Mouse (Mus musculus): ENCODE results near the gene Mcm10. TPM values are rescaled to one million over a fixed set of nuclear protein-coding genes. Genes with fewer than 3 reads are reported as not detected.
A peak's percentile ranks its signal among the peaks of the same experiment; 100 is the strongest.

Mcm10 gene
- polyA plus RNA-seq, 1 experiment from 2014 or later = 17.4 TPM

DNA sequence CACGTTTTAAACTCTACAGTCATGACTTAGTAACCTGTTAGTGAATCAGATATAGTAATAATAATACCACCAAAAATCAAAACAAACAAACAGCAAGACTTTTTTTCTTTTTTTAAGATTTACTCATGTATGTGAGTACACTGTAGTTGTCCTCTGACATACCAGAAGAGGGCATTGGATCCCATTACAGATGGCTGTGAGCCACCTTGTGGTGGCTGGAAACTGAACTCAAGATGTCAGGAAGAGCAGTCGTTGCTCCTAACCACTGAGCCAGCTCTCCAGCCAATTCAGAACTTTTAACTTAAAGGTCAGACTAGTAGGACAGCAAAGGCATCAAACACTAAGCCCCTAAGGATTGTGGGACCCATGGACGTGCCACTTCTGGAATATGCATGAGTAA is 13.7 kb downstream of the Mcm10 start:
- Histone ChIP-seq H3K4me3 (no peak overlapping the region), H3K27me3 (no peaks in the 10 kb centered on the region), H3K9me3 (no peaks in the 10 kb centered on the region), H3K27ac (no peak overlapping the region), H3K4me2 (no peak overlapping the region), H3K36me3 (peaks cover 57% of the 10 kb centered on the region), H3K9ac (no peak overlapping the region), H3K4me1 (no peaks in the 10 kb centered on the region)
- no peak for ATAC-seq (ENCODE audit: insufficient number of reproducible peaks, low FRiP score, low TSS enrichment, low read depth)
- WGBS = 76% methylated on average over 3 of the region's 3 CpGs

DNA sequence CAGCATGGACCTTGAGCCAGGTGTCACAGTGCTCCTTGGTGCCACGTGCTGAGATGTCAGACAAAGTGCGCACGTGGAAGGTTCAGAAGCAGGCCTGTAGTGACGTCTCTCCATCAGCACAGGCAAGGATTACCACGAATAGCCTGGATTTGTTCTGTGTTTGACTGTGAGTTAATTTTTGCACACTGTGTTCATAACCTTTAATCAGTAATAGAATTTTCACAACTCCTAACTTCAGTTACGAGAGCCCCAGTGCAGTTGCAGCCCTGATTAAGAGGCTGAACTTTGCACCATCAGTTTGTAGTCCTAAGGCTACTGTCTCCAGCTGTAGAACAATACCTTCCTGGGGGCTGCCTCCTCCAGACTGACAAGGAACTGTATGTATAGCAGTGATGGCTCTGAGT is 16.2 kb downstream of the Mcm10 start:
- Histone ChIP-seq H3K4me2 (no peak overlapping the region), H3K9ac (no peak overlapping the region), H3K27ac (no peak overlapping the region), H3K4me3 (no peak overlapping the region), H3K9me3 (no peaks in the 10 kb centered on the region), H3K4me1 (no peaks in the 10 kb centered on the region), H3K27me3 (no peaks in the 10 kb centered on the region), H3K36me3 (peaks cover 62% of the 10 kb centered on the region)
- WGBS = 89% methylated on average over 6 of the region's 6 CpGs
- no peak for ATAC-seq (ENCODE audit: insufficient number of reproducible peaks, low FRiP score, low TSS enrichment, low read depth)

DNA sequence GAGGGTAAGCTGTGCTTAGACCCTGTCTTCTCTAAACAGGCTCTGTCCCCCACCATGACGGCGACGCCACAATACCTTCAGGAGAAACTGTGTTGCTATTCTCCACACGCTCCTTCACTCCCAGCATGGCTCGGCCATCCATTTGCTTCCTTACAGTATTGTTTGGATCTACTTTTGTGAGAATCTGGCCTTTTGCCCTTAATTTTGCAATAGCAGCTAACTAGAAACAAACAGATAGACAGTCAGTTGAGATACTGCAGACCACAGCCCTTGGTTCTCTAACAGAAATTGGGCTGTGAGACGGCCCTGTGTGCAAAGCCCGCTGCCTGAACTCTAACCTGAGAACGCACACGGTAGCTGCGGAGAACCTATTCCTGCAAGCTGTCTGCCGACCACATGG is 16.9 kb downstream of the Mcm10 start:
- peaks cover 62% of the 10 kb centered on the region for H3K36me3 ChIP-seq
- no peak overlapping the region for H3K27ac ChIP-seq
- no peaks in the 10 kb centered on the region for H3K4me1 ChIP-seq
- no peak overlapping the region for H3K4me3 ChIP-seq
- no peak overlapping the region for H3K4me2 ChIP-seq
- ATAC-seq (ENCODE audit: insufficient number of reproducible peaks, low FRiP score, low TSS enrichment, low read depth) = no peak
- no peaks in the 10 kb centered on the region for H3K27me3 ChIP-seq
- 92% methylated on average over 11 of the region's 11 CpGs for WGBS
- H3K9ac ChIP-seq = no peak overlapping the region
- no peaks in the 10 kb centered on the region for H3K9me3 ChIP-seq

DNA sequence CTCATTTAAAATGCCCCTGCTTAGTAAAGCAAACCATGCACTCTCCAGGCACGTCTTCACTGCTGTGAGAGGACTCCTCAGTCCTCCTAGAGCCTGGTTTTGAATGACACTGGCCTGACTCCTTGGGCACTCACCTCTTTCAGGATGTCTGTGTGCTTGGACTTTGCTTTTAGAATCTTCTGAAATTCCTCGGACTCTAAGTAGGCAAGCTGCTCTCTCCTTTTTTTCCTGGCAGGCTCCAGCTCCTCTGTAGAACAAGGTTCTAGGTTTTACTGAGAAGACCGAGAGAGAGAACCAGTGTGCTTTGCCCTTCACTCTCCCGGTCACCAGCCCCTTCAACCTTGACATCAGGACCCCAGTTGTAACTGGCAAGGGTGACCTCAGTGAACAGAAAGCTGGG is 18.2 kb downstream of the Mcm10 start:
- WGBS = 91% methylated on average over 4 of the region's 4 CpGs
- Histone ChIP-seq H3K9ac (no peak overlapping the region), H3K4me2 (no peak overlapping the region), H3K27me3 (no peaks in the 10 kb centered on the region), H3K36me3 (peaks cover 56% of the 10 kb centered on the region), H3K4me3 (no peak overlapping the region), H3K27ac (no peak overlapping the region), H3K4me1 (no peaks in the 10 kb centered on the region), H3K9me3 (no peaks in the 10 kb centered on the region)
- no peak for ATAC-seq (ENCODE audit: insufficient number of reproducible peaks, low FRiP score, low TSS enrichment, low read depth)

DNA sequence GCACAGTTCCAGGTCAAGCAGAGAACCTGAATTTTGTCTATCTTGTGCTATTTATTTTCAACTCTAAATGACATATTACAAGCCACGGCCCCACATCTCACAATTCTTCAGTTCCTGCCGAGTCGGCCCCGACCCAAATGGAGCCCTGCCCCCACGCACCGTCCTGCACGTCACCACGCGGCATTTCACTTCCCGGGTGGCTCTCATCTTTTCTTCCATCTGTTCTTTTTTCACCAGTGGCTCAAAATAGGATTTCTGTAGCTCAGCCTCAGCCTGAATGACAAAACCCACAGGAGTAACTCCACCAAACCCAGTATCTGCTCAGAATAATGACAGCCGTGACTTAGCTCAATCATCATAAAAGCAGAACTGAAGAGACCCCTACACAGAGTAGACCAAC is 19.0 kb downstream of the Mcm10 start:
- ATAC-seq (ENCODE audit: insufficient number of reproducible peaks, low FRiP score, low TSS enrichment, low read depth) = no peak
- 91% methylated on average over 11 of the region's 11 CpGs for WGBS
- H3K4me2 ChIP-seq = no peak overlapping the region
- H3K4me1 ChIP-seq = no peaks in the 10 kb centered on the region
- no peak overlapping the region for H3K27ac ChIP-seq
- no peak overlapping the region for H3K9ac ChIP-seq
- no peaks in the 10 kb centered on the region for H3K9me3 ChIP-seq
- H3K36me3 ChIP-seq = peaks cover 51% of the 10 kb centered on the region
- no peak overlapping the region for H3K4me3 ChIP-seq
- no peaks in the 10 kb centered on the region for H3K27me3 ChIP-seq

DNA sequence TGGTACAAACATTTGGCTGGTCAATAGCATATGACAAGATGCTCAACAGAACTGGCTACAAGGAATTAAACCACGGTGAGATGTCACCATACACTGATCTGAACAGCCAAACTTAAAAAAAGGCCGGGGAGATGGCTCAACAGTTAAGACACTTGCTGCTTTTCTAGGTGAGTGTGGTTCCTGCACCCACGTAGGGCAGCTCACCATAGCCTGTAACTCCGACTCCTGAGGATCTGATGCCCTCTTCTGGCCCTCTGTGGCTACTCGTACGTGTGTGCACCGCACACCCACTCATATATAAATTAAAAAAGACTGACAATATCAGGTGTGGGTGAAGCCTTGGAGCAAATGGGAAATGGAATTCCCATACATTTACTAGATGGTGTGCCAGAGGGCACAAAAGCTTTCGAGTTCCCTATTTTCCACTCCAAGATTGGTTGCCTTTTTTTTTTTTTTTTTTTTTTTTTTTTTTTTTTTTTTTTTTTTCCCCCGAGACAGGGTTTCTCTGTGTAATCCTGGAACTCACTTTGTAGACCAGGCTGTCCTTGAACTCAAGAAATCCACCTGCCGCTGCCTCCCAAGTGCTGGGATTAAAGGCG is 23.7 kb downstream of the Mcm10 start:
- no peaks in the 10 kb centered on the region for H3K9me3 ChIP-seq
- peaks cover 23% of the 10 kb centered on the region for H3K36me3 ChIP-seq
- no peak overlapping the region for H3K27ac ChIP-seq
- 0 out of 2 replicates have a peak, but pooled peaks cover 2% of the 10 kb centered on the region for H3K4me1 ChIP-seq
- no peak for ATAC-seq (ENCODE audit: insufficient number of reproducible peaks, low FRiP score, low TSS enrichment, low read depth)
- no peaks in the 10 kb centered on the region for H3K27me3 ChIP-seq
- no peak overlapping the region for H3K9ac ChIP-seq
- H3K4me3 ChIP-seq = no peak overlapping the region
- H3K4me2 ChIP-seq = no peak overlapping the region
- 78% methylated on average over 11 of the region's 11 CpGs for WGBS

DNA sequence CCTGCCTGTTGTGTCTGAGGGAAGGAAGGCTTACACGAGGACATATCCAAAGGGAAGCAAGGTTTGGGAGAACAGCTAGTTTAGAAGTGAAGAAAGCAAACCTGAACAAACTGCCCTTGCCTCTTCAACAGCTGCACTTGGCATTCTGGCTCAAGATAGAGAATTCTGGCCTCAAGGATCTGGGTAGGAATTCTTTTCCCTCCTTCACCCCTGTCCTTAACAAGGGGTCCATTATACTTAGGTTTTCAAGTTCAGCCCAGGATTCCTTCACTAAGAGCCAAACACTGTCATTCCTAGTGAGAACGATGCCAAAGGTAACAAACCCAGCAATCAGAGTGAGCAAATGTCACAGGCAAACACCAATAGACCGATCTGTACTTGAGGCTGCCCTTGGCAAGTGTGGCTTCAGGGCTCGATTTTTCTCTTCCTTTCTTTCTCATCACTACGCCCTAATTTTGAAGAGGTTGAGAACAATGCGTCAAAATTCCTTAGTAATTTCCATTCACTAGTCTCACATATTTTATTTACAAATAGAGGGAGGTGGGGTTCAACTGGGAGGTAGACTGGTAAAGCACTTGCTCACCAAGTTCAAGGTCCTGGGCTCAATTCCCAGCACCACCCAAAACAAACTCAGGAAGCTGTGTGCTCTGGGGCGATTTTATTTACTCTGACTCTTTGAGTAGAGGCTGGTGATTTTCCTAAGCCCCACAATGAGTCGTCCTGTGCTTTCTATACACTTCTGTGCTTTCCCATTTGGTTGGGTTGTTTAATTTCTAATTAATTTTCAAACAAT is 25.0 kb downstream of the Mcm10 start:
- Histone ChIP-seq H3K9me3 (no peaks in the 10 kb centered on the region), H3K36me3 (peaks cover 17% of the 10 kb centered on the region), H3K9ac (no peak overlapping the region), H3K27me3 (no peaks in the 10 kb centered on the region), H3K4me1 (0 out of 2 replicates have a peak, but pooled peaks cover 2% of the 10 kb centered on the region), H3K4me2 (no peak overlapping the region), H3K4me3 (no peak overlapping the region), H3K27ac (0 out of 2 replicates have a peak overlapping the region, but pooled peaks have one; percentile 38)
- ATAC-seq (ENCODE audit: insufficient number of reproducible peaks, low FRiP score, low TSS enrichment, low read depth) = no peak
- WGBS = 76% methylated on average over 8 of the region's 8 CpGs

DNA sequence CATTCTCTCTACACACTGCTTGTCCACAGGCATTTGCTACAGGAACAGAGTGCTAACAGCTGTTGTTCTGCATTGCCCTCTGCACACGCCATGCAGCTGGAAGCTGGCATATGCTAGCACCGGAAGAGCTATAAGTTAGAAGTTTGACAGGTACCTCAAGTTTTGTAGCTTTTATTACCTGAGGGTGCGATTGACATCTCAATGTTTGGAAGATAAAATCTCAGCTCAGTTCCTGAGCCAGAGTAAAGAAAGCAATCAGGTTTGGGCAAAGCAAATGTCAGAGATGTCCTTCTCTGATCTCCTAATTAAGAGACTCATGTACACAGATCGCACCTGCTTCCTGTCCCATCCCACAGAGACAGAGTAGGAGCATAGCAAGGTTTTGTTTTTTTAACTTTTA is 25.8 kb downstream of the Mcm10 start:
- 0 out of 2 replicates have a peak overlapping the region, but pooled peaks have one; percentile 38 for H3K27ac ChIP-seq
- no peak for ATAC-seq (ENCODE audit: insufficient number of reproducible peaks, low FRiP score, low TSS enrichment, low read depth)
- WGBS = 59% methylated on average over 4 of the region's 4 CpGs

DNA sequence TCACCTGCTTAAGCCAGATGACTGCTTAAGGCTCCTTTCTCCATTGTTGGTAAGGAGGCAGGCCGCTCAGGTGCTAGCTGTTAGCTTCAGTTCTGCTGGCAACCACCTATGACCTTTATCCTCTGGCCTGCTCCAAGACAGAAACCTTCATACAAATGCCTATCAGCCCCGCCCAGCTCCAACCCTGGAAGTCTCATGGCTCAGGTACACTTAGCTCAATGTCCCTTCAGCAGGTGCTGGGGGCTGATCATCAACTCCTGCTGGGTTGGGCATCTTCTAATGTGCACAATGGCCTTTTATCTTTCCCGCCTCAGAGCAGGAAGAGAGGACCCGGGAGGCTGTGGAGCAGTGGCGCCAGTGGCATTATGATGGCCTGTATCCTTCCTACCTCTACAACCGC is 27.6 kb downstream of the Mcm10 start:
- no peaks in the 10 kb centered on the region for H3K27me3 ChIP-seq
- no peak overlapping the region for H3K4me2 ChIP-seq
- H3K4me3 ChIP-seq = no peak overlapping the region
- H3K9ac ChIP-seq = no peak overlapping the region
- 0 out of 2 replicates have a peak, but pooled peaks cover under 1% of the 10 kb centered on the region for H3K36me3 ChIP-seq
- 73% methylated on average over 6 of the region's 6 CpGs for WGBS
- H3K9me3 ChIP-seq = no peaks in the 10 kb centered on the region
- H3K4me1 ChIP-seq = 0 out of 2 replicates have a peak, but pooled peaks cover 2% of the 10 kb centered on the region
- H3K27ac ChIP-seq = no peak overlapping the region
- ATAC-seq (ENCODE audit: insufficient number of reproducible peaks, low FRiP score, low TSS enrichment, low read depth) = no peak

More for the DNA sequence above, 25.8 kb downstream of the Mcm10 start:
- Histone ChIP-seq H3K9ac (no peak overlapping the region), H3K27me3 (no peaks in the 10 kb centered on the region), H3K4me1 (0 out of 2 replicates have a peak, but pooled peaks cover 2% of the 10 kb centered on the region), H3K4me2 (no peak overlapping the region), H3K36me3 (peaks cover 14% of the 10 kb centered on the region), H3K9me3 (no peaks in the 10 kb centered on the region), H3K4me3 (no peak overlapping the region)

DNA sequence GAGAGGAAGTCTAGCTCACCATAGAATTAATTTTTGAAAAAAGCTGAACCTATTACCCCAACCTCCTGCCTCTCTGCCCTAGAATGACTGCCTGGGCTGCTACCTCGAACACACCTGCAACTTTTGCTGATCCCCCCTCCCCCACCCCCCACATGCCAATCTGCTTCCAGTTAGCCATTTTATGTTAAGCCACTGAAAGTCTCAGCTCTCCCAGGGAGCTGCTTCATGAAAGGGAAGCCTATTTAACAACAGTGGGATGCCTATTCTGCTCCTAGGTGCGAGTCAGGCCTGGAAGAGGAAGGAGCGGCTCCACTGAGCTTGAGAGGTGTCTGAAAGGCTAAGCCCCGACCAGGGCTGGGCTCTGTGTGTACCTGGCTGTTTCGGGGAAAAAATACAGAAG is 28.6 kb downstream of the Mcm10 start:
- H3K27me3 ChIP-seq = no peaks in the 10 kb centered on the region
- H3K4me2 ChIP-seq = no peak overlapping the region
- no peak for ATAC-seq (ENCODE audit: insufficient number of reproducible peaks, low FRiP score, low TSS enrichment, low read depth)
- no peak overlapping the region for H3K4me3 ChIP-seq
- H3K36me3 ChIP-seq = no peaks in the 10 kb centered on the region
- 24% methylated on average over 5 of the region's 5 CpGs for WGBS
- no peak overlapping the region for H3K27ac ChIP-seq
- 0 out of 2 replicates have a peak, but pooled peaks cover 2% of the 10 kb centered on the region for H3K4me1 ChIP-seq
- H3K9me3 ChIP-seq = no peaks in the 10 kb centered on the region
- no peak overlapping the region for H3K9ac ChIP-seq

DNA sequence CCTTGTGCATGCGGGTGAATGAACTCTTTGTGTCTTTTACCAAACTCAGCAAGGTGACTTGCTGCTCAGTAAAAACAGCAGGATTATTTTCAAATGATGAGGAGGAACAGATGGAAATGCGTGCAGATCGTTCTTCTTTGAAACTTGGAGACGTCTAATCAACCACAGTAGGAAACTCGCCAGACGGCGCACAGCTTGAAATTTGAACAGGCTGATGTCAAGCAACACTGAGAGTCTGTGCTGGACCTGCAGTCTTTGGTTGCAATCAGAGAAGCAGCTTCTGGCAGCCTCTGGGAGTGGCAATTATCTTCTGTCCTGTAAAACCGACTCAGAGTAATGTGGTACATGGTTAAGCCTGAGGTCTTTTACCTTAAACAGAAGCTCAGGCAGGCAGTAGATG is 34.5 kb downstream of the Mcm10 start:
- H3K4me1 ChIP-seq = 0 out of 2 replicates have a peak, but pooled peaks cover 5% of the 10 kb centered on the region
- no peak overlapping the region for H3K27ac ChIP-seq
- no peaks in the 10 kb centered on the region for H3K27me3 ChIP-seq
- WGBS = 15% methylated on average over 8 of the region's 8 CpGs
- H3K9ac ChIP-seq = no peak overlapping the region
- no peak overlapping the region for H3K4me2 ChIP-seq
- no peak for ATAC-seq (ENCODE audit: insufficient number of reproducible peaks, low FRiP score, low TSS enrichment, low read depth)
- H3K9me3 ChIP-seq = no peaks in the 10 kb centered on the region
- H3K36me3 ChIP-seq = no peaks in the 10 kb centered on the region
- no peak overlapping the region for H3K4me3 ChIP-seq

DNA sequence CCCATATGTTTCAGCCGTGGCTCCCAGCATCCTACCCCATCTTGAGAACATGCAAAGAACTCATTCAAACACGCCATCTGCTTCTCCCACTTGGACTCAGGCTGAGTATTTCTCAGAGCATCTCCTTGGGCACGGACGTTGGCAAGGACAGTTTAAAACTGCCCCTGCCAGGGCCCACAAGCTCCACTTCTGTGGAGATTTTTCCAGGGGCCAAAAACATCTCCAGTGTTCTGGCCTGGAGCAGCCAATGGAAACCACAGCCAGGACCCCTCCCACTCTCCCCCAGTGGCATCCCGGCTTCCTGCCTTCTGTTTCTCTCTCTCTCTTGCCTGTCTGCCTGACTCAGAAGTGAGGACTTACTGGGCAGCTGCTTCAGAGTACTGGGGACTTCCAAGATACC is 36.8 kb downstream of the Mcm10 start, which contains the start of gene Ucma:
Gene Ucma, plus strand, starts transcription at position 316 of the 400 bp plus-strand sequence.
- ATAC-seq (ENCODE audit: insufficient number of reproducible peaks, low FRiP score, low TSS enrichment, low read depth) = no peak
- H3K27ac ChIP-seq = no peak within 1 kb of the TSS
- H3K9me3 ChIP-seq = no peaks in the 10 kb centered on the region
- H3K36me3 ChIP-seq = no peaks in the 10 kb centered on the region
- H3K4me3 ChIP-seq = no peak within 1 kb of the TSS
- 0 out of 2 replicates have a peak, but pooled peaks cover 5% of the 10 kb centered on the region for H3K4me1 ChIP-seq
- WGBS = 63% methylated on average over 5 of the region's 5 CpGs
- no peak within 1 kb of the TSS for H3K4me2 ChIP-seq
- H3K9ac ChIP-seq = no peak within 1 kb of the TSS
- no peaks in the 10 kb centered on the region for H3K27me3 ChIP-seq
